Mouse (Mus musculus) hindbrain, embryonic 10.5 days (tissue): ENCODE data around the gene Wdr92. TPM values are rescaled to one million over a fixed set of nuclear protein-coding genes. Genes with fewer than 3 reads are reported as not detected.
"Not testable (repeated sequence)": the region's sequence is repeated elsewhere in the genome, so short reads cannot be mapped to it uniquely, and the experiment has no call there.

Experiments
- DNase-seq: peaks from one replicate; pipeline ENCODE4 v3.0.0-alpha.2; 2017; ENCODE audit warnings: low spot score
- H3K27ac ChIP-seq: fragments of 300-500 bp; sonication (generic); 2 replicates; pipeline ENCODE4 v1.5.1; 2016; ENCODE audit warnings: mild to moderate bottlenecking, moderate library complexity
- H3K27me3 ChIP-seq: fragments of 300-500 bp; sonication (generic); 2 replicates; pipeline ENCODE4 v1.6.1; 2016; ENCODE audit warnings: mild to moderate bottlenecking; ENCODE audit not compliant: poor library complexity, insufficient read depth, severe bottlenecking
- H3K36me3 ChIP-seq: fragments of 300-500 bp; sonication (generic); 2 replicates; pipeline ENCODE4 v1.6.1; 2016; ENCODE audit warnings: mild to moderate bottlenecking, moderate library complexity
- H3K4me1 ChIP-seq: fragments of 300-500 bp; sonication (generic); replicated peaks from 2 replicates; pipeline ENCODE4 v1.6.1; 2016; ENCODE audit warnings: mild to moderate bottlenecking
- H3K4me3 ChIP-seq: fragments of 300-500 bp; sonication (generic); 2 replicates; pipeline ENCODE4 v1.5.1; 2016; ENCODE audit warnings: mild to moderate bottlenecking, moderate library complexity
- H3K9me3 ChIP-seq: fragments of 300-500 bp; sonication (generic); 2 replicates; pipeline ENCODE4 v1.6.1; 2016; ENCODE audit warnings: mild to moderate bottlenecking, moderate library complexity
- WGBS: fragments of 180-500 bp; shearing (Covaris S2); methylation state at CpG from one replicate; pipeline ENCODE4 v1.1.7; 2016; 5-methylcytosine and 5-hydroxymethylcytosine counted together
- polyA plus RNA-seq: library from polyadenylated mRNA; unstranded; fragments of >200 nt; fragmentation: Nextera tagmentation; extraction: Ambion mirVana; gene quantifications from 2 replicates; pipeline ENCODE4 v1.2.1, GENCODE M21; 2016

Wdr92 gene
- polyA plus RNA-seq, 1 experiment from 2014 or later: 25.8 TPM

DNA sequence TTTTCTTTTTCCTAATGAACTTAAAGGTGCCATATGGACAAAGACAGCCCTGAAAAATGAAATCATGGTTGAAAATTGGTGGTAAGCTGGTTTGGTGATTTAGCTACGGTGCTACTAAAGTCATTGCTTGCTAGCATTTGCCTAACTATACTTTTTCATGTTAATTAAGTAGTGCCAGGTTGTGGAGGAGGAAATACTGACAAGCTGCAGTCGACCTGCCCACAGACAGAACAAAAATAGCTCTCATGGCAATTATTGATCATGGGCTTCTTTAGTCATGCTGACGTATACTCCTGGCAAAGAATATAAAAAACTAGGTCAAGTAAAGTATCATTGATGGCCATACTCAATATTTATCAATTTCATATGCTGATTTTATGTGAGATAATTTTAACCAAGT lies 33.6 kb downstream of the Wdr92 start:
- Histone ChIP-seq H3K4me3 (no peak overlapping the region), H3K4me1 (peaks cover 15% of the 10 kb centered on the region), H3K27ac (no peak overlapping the region), H3K36me3 (0 out of 2 replicates have a peak, but pooled peaks cover 1% of the 10 kb centered on the region), H3K27me3 (no peaks in the 10 kb centered on the region), H3K9me3 (no peaks in the 10 kb centered on the region)
- 89% methylated on average over 3 of the region's 3 CpGs for WGBS
- DNase-seq: no peak

DNA sequence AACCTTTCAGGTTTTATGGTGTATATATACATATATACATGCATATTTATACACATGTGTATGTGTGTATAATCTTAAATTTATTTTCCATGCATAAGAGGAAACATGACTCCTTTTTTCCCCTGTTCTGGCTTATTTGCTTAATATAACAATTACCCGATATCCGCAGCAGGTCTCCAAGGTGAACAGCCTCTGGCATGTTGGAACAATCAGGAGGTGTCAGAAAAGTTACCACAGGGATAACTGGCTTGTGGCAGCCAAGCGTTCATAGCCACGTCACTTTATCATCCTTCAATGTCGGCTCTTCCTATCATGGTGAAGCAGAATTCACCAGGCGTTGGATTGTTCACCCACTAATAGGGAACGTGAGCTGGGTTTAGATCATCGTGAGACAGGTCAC lies 39.2 kb downstream of the Wdr92 start:
- DNase-seq: no peak
- WGBS: 97% methylated on average over 8 of the region's 8 CpGs
- H3K36me3 ChIP-seq: peaks cover 34% of the 10 kb centered on the region
- H3K4me1 ChIP-seq: no peaks in the 10 kb centered on the region
- no peaks in the 10 kb centered on the region for H3K9me3 ChIP-seq
- no peak overlapping the region for H3K27ac ChIP-seq
- H3K4me3 ChIP-seq: no peak overlapping the region
- H3K27me3 ChIP-seq: no peaks in the 10 kb centered on the region

GRCm38 (mm10) chr11:17232792-17233191 lies 50.9 kb downstream of the Wdr92 start:
- no peaks in the 10 kb centered on the region for H3K27me3 ChIP-seq
- no peak overlapping the region for H3K4me3 ChIP-seq
- no peaks in the 10 kb centered on the region for H3K4me1 ChIP-seq
- DNase-seq: no peak
- H3K9me3 ChIP-seq: no peaks in the 10 kb centered on the region
- 90% methylated on average over 5 of the region's 5 CpGs for WGBS
- H3K36me3 ChIP-seq: peaks cover 53% of the 10 kb centered on the region
- H3K27ac ChIP-seq: no peak overlapping the region

DNA sequence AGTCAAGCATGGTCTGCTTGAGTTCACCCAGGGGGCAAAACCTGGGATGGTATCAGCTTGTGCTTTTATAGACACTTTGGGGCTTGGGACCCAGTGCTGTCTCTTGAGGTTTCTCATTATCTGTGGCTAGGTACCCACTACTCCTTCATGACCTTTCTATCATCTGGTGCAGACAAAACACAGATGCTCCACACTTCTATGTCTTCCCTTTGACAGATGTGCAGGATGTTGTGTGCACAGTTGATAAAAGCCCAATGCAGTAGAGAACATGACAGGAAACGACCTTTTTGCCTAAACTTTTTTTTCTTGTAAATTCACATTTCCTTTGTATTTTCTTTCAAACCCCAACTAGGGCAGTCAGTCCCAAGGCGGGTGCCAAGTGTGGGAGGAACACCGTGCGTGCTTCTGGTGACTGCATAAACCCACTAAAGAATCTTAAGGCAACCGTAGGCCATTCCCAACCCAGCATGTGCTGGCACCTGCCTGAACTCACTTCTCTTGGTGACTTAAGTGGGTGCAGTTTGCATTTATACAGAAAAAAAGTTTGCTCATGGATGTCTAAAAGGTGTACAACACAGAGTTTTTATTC lies 54.6 kb downstream of the Wdr92 start:
- H3K4me1 ChIP-seq: no peaks in the 10 kb centered on the region
- H3K4me3 ChIP-seq: no peak overlapping the region
- no peaks in the 10 kb centered on the region for H3K9me3 ChIP-seq
- 85% methylated on average over 5 of the region's 5 CpGs for WGBS
- peaks cover 30% of the 10 kb centered on the region for H3K36me3 ChIP-seq
- no peaks in the 10 kb centered on the region for H3K27me3 ChIP-seq
- DNase-seq: no peak
- no peak overlapping the region for H3K27ac ChIP-seq

- not testable (repeated sequence) for DNase-seq, H3K27ac ChIP-seq, H3K9me3 ChIP-seq, H3K4me1 ChIP-seq, H3K4me3 ChIP-seq, H3K27me3 ChIP-seq
- H3K36me3 ChIP-seq: peaks cover 17% of the 10 kb centered on the region
- 93% methylated on average over 5 of the region's 5 CpGs for WGBS
Observed at GRCm38 (mm10) chr11:17238598-17238997, 56.7 kb downstream of the Wdr92 start.

DNA sequence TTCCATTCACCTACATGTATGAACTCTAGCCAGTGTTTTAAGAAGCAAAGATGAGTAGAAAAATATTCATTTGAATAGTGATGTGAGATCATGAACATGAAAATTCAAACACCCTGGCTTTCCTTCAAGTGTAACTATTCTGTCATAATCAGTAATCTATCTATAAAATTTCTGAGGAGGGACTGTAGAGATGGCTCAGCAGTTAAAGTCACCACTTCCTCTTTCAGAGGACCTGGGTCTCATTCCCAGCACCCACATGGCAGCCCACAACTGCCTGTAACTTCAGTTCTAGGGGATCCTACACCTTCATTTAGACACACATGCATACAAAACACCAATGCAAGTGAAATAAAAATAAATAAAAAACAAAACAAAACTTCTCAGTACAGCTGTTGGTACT lies 66.8 kb downstream of the Wdr92 start:
- Histone ChIP-seq H3K4me1 (no peaks in the 10 kb centered on the region), H3K27ac (no peak overlapping the region), H3K4me3 (no peak overlapping the region), H3K36me3 (no peaks in the 10 kb centered on the region), H3K9me3 (no peaks in the 10 kb centered on the region), H3K27me3 (no peaks in the 10 kb centered on the region)
- no peak for DNase-seq

DNA sequence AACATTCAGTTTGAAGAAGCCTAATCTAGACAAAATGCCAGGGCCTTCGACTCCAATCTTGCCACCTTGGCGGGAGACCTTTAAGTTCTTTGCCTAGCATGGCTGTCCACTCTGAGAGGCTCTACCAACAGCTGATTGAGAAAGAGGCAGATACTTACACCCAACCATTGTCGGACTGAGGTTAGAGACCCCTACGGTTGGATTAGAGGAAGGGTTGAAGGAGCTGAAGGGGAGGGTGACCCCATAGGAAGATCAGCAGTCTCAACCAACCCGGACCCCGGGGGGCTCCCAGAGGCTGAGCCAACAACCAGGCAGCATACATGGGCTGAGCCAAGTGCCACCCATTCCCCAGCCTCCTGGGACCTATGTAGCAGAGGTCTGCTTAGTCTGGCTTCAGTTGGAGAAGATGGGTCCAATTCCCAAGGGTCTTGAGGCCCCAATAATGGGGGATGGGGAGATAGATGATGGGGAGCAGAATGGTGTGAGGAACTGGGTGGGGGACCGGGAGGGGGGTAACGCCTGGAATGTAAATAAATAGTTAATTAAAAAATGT lies 75.0 kb downstream of the Wdr92 start:
- WGBS: 66% methylated on average over 8 of the region's 8 CpGs
- peak; percentile 10 for DNase-seq

GRCm38 (mm10) chr11:17257443-17257842 lies 75.5 kb downstream of the Wdr92 start, which contains the start of gene C1d:
Gene C1d, plus strand, starts transcription at chr11:17257579.
- Histone ChIP-seq H3K36me3 (no peaks in the 10 kb centered on the region), H3K27me3 (no peaks in the 10 kb centered on the region), H3K27ac (peak within 1 kb of the TSS; percentile 94), H3K4me1 (peaks cover 24% of the 10 kb centered on the region), H3K4me3 (peak within 1 kb of the TSS; percentile 73), H3K9me3 (no peaks in the 10 kb centered on the region)
- DNase-seq: peak; percentile 92
- WGBS: under 1% methylated on average over 33 of the region's 33 CpGs

More for the DNA sequence above, 75.0 kb downstream of the Wdr92 start:
- peak overlapping the region; percentile 73 for H3K4me3 ChIP-seq
- H3K4me1 ChIP-seq: peaks cover 24% of the 10 kb centered on the region
- no peaks in the 10 kb centered on the region for H3K27me3 ChIP-seq
- H3K9me3 ChIP-seq: no peaks in the 10 kb centered on the region
- no peaks in the 10 kb centered on the region for H3K36me3 ChIP-seq
- H3K27ac ChIP-seq: peak overlapping the region; percentile 94

GRCm38 (mm10) chr11:17257861-17258260 lies 76.0 kb downstream of the Wdr92 start:
- no peak for DNase-seq
- Histone ChIP-seq H3K4me1 (peaks cover 24% of the 10 kb centered on the region), H3K27ac (peak overlapping the region; percentile 94), H3K36me3 (no peaks in the 10 kb centered on the region), H3K9me3 (no peaks in the 10 kb centered on the region), H3K4me3 (peak overlapping the region; percentile 73), H3K27me3 (no peaks in the 10 kb centered on the region)
- WGBS: 1% methylated on average over 17 of the region's 17 CpGs

DNA sequence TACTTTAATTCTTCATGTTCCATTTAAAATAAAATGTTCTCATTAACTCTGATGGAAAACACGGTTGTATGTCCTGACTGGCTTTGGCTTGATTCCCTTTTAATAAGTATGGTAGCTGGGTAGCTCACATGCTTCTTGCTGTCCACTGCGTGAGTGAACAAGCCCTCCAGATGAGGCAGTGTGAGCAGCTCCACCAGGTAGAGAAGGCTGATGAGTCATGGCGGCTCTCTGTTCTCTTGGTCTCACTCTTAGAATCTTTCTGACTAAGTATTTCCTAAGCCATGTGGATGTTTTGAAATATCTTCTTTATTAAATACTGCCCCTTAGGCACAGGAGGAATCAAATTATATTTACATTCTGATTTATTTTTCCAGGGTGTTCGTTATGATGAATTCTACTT lies 85.3 kb downstream of the Wdr92 start:
- Histone ChIP-seq H3K9me3 (no peaks in the 10 kb centered on the region), H3K36me3 (peaks cover 30% of the 10 kb centered on the region), H3K27ac (no peak overlapping the region), H3K27me3 (no peaks in the 10 kb centered on the region), H3K4me3 (no peak overlapping the region), H3K4me1 (no peaks in the 10 kb centered on the region)
- DNase-seq: no peak
- WGBS: 94% methylated on average over 4 of the region's 4 CpGs

- H3K36me3 ChIP-seq: peaks cover 28% of the 10 kb centered on the region
- no peak overlapping the region for H3K27ac ChIP-seq
- no peak for DNase-seq
- H3K27me3 ChIP-seq: no peaks in the 10 kb centered on the region
- H3K4me1 ChIP-seq: peaks cover 4% of the 10 kb centered on the region; the same call in 1 of the 2 replicates
- no peak overlapping the region for H3K4me3 ChIP-seq
- WGBS: 84% methylated on average over 1 of the region's 1 CpGs
- no peaks in the 10 kb centered on the region for H3K9me3 ChIP-seq
Observed at GRCm38 (mm10) chr11:17268801-17269200, 86.9 kb downstream of the Wdr92 start.

- H3K27ac ChIP-seq: no peak overlapping the region
- no peaks in the 10 kb centered on the region for H3K9me3 ChIP-seq
- 20% methylated on average over 9 of the region's 9 CpGs for WGBS
- H3K4me1 ChIP-seq: no peaks in the 10 kb centered on the region
- no peaks in the 10 kb centered on the region for H3K36me3 ChIP-seq
- H3K27me3 ChIP-seq: no peaks in the 10 kb centered on the region
- H3K4me3 ChIP-seq: no peak overlapping the region
- DNase-seq: peak; percentile 56
Observed at GRCm38 (mm10) chr11:17279959-17280358, 98.1 kb downstream of the Wdr92 start.
